Mouse (Mus musculus): Measurements from ENCODE around the gene Runx3. TPM values are rescaled to one million over a fixed set of nuclear protein-coding genes. Genes with fewer than 3 reads are reported as not detected.

Runx3 gene
- polyA plus RNA-seq, 1 experiment from 2014 or later: 0.20 TPM

- ATAC-seq (replicated peaks; ENCODE audit: low FRiP score, low TSS enrichment, low read depth) (peak; percentile 26; the same call in 1 of the 2 replicates), DNase-seq (ENCODE audit: low spot score) (peak; percentile 84)
- Histone ChIP-seq H3K36me3 (ENCODE audit: control insufficient read depth, insufficient read depth, low read length) (no peaks in the 10 kb centered on the region), H3K9me3 (ENCODE audit: control insufficient read depth, low read length) (no peaks in the 10 kb centered on the region), H3K4me1 (replicated peaks; ENCODE audit: control insufficient read depth, insufficient read depth, low read length) (no peaks in the 10 kb centered on the region), H3K4me3 (ENCODE audit: low read depth, low read length) (no peak overlapping the region), H3K9ac (ENCODE audit: low read length) (no peak overlapping the region), H3K4me2 (ENCODE audit: low read length) (no peak overlapping the region), H3K27ac (ENCODE audit: low read depth) (no peak overlapping the region), H3K27me3 (replicated peaks; ENCODE audit: control insufficient read depth, insufficient read depth, low read length) (peaks cover 90% of the 10 kb centered on the region)
- 3% methylated on average over 32 of the region's 32 CpGs for WGBS
Measured at GRCm38 (mm10) chr4:135150031-135150801, 29.8 kb downstream of the Runx3 start.

GRCm38 (mm10) chr4:135151111-135151987 is 30.9 kb downstream of the Runx3 start:
- no peaks in the 10 kb centered on the region for H3K4me1 ChIP-seq (replicated peaks; ENCODE audit: control insufficient read depth, insufficient read depth, low read length)
- H3K27me3 ChIP-seq (replicated peaks; ENCODE audit: control insufficient read depth, insufficient read depth, low read length): peaks cover 93% of the 10 kb centered on the region
- H3K9me3 ChIP-seq (ENCODE audit: control insufficient read depth, low read length): no peaks in the 10 kb centered on the region
- H3K36me3 ChIP-seq (ENCODE audit: control insufficient read depth, insufficient read depth, low read length): no peaks in the 10 kb centered on the region
- peak; percentile 84 for DNase-seq (ENCODE audit: low spot score)
- no peak overlapping the region for H3K9ac ChIP-seq (ENCODE audit: low read length)
- no peak for ATAC-seq (replicated peaks; ENCODE audit: low FRiP score, low TSS enrichment, low read depth)
- 9% methylated on average over 34 of the region's 34 CpGs for WGBS
- H3K27ac ChIP-seq (ENCODE audit: low read depth): no peak overlapping the region
- no peak overlapping the region for H3K4me3 ChIP-seq (ENCODE audit: low read depth, low read length)
- no peak overlapping the region for H3K4me2 ChIP-seq (ENCODE audit: low read length)

GRCm38 (mm10) chr4:135151988-135152594 is 31.6 kb downstream of the Runx3 start:
- Histone ChIP-seq H3K4me3 (ENCODE audit: low read depth, low read length) (peak overlapping the region; percentile 34), H3K4me1 (replicated peaks; ENCODE audit: control insufficient read depth, insufficient read depth, low read length) (no peaks in the 10 kb centered on the region), H3K4me2 (ENCODE audit: low read length) (peak overlapping the region; percentile 58), H3K9me3 (ENCODE audit: control insufficient read depth, low read length) (no peaks in the 10 kb centered on the region), H3K36me3 (ENCODE audit: control insufficient read depth, insufficient read depth, low read length) (no peaks in the 10 kb centered on the region), H3K9ac (ENCODE audit: low read length) (no peak overlapping the region), H3K27ac (ENCODE audit: low read depth) (no peak overlapping the region), H3K27me3 (replicated peaks; ENCODE audit: control insufficient read depth, insufficient read depth, low read length) (peaks cover 99% of the 10 kb centered on the region)
- DNase-seq (ENCODE audit: low spot score): peak; percentile 78
- peak; percentile 25; the same call in 1 of the 2 replicates for ATAC-seq (replicated peaks; ENCODE audit: low FRiP score, low TSS enrichment, low read depth)
- WGBS: 3% methylated on average over 42 of the region's 63 CpGs

GRCm38 (mm10) chr4:135152834-135153259 is 32.4 kb downstream of the Runx3 start:
- ATAC-seq (replicated peaks; ENCODE audit: low FRiP score, low TSS enrichment, low read depth) (no peak), DNase-seq (ENCODE audit: low spot score) (no peak)
- no peak overlapping the region for H3K27ac ChIP-seq (ENCODE audit: low read depth)
- H3K4me1 ChIP-seq (replicated peaks; ENCODE audit: control insufficient read depth, insufficient read depth, low read length): no peaks in the 10 kb centered on the region
- peak overlapping the region; percentile 34 for H3K4me3 ChIP-seq (ENCODE audit: low read depth, low read length)
- H3K36me3 ChIP-seq (ENCODE audit: control insufficient read depth, insufficient read depth, low read length): no peaks in the 10 kb centered on the region
- peak overlapping the region; percentile 58 for H3K4me2 ChIP-seq (ENCODE audit: low read length)
- H3K9ac ChIP-seq (ENCODE audit: low read length): no peak overlapping the region
- under 1% methylated on average over 35 of the region's 45 CpGs for WGBS
- no peaks in the 10 kb centered on the region for H3K9me3 ChIP-seq (ENCODE audit: control insufficient read depth, low read length)
- peaks cover 99% of the 10 kb centered on the region for H3K27me3 ChIP-seq (replicated peaks; ENCODE audit: control insufficient read depth, insufficient read depth, low read length)

GRCm38 (mm10) chr4:135153260-135154088 is 33.0 kb downstream of the Runx3 start:
- Histone ChIP-seq H3K4me3 (ENCODE audit: low read depth, low read length) (0 out of 2 replicates have a peak overlapping the region, but pooled peaks have one; percentile 34), H3K9me3 (ENCODE audit: control insufficient read depth, low read length) (no peaks in the 10 kb centered on the region), H3K9ac (ENCODE audit: low read length) (no peak overlapping the region), H3K4me2 (ENCODE audit: low read length) (no peak overlapping the region), H3K27ac (ENCODE audit: low read depth) (no peak overlapping the region), H3K36me3 (ENCODE audit: control insufficient read depth, insufficient read depth, low read length) (no peaks in the 10 kb centered on the region), H3K4me1 (replicated peaks; ENCODE audit: control insufficient read depth, insufficient read depth, low read length) (no peaks in the 10 kb centered on the region), H3K27me3 (replicated peaks; ENCODE audit: control insufficient read depth, insufficient read depth, low read length) (peaks cover 99% of the 10 kb centered on the region)
- ATAC-seq (replicated peaks; ENCODE audit: low FRiP score, low TSS enrichment, low read depth) (no peak), DNase-seq (ENCODE audit: low spot score) (peak; percentile 79)
- WGBS: 2% methylated on average over 39 of the region's 39 CpGs

- WGBS: 3% methylated on average over 21 of the region's 21 CpGs
- no peaks in the 10 kb centered on the region for H3K4me1 ChIP-seq (replicated peaks; ENCODE audit: control insufficient read depth, insufficient read depth, low read length)
- H3K9me3 ChIP-seq (ENCODE audit: control insufficient read depth, low read length): no peaks in the 10 kb centered on the region
- DNase-seq (ENCODE audit: low spot score): peak; percentile 71
- H3K4me3 ChIP-seq (ENCODE audit: low read depth, low read length): no peak overlapping the region
- no peak overlapping the region for H3K9ac ChIP-seq (ENCODE audit: low read length)
- H3K36me3 ChIP-seq (ENCODE audit: control insufficient read depth, insufficient read depth, low read length): no peaks in the 10 kb centered on the region
- no peak for ATAC-seq (replicated peaks; ENCODE audit: low FRiP score, low TSS enrichment, low read depth)
- no peak overlapping the region for H3K4me2 ChIP-seq (ENCODE audit: low read length)
- no peak overlapping the region for H3K27ac ChIP-seq (ENCODE audit: low read depth)
- H3K27me3 ChIP-seq (replicated peaks; ENCODE audit: control insufficient read depth, insufficient read depth, low read length): peaks cover 99% of the 10 kb centered on the region
Measured at GRCm38 (mm10) chr4:135154089-135154949, 33.9 kb downstream of the Runx3 start.

- WGBS: 4% methylated on average over 29 of the region's 31 CpGs
Measured at GRCm38 (mm10) chr4:135155106-135155800, 34.8 kb downstream of the Runx3 start.

More at GRCm38 (mm10) chr4:135155106-135155800, 34.8 kb downstream of the Runx3 start:
- Histone ChIP-seq H3K4me2 (ENCODE audit: low read length) (no peak overlapping the region), H3K9ac (ENCODE audit: low read length) (no peak overlapping the region), H3K27ac (ENCODE audit: low read depth) (no peak overlapping the region), H3K4me1 (replicated peaks; ENCODE audit: control insufficient read depth, insufficient read depth, low read length) (no peaks in the 10 kb centered on the region), H3K9me3 (ENCODE audit: control insufficient read depth, low read length) (no peaks in the 10 kb centered on the region), H3K4me3 (ENCODE audit: low read depth, low read length) (no peak overlapping the region), H3K36me3 (ENCODE audit: control insufficient read depth, insufficient read depth, low read length) (no peaks in the 10 kb centered on the region), H3K27me3 (replicated peaks; ENCODE audit: control insufficient read depth, insufficient read depth, low read length) (peaks cover 98% of the 10 kb centered on the region)
- peak; percentile 78 for DNase-seq (ENCODE audit: low spot score)
- no peak for ATAC-seq (replicated peaks; ENCODE audit: low FRiP score, low TSS enrichment, low read depth)

Data from intestine, embryonic 14.5 days (tissue).